Mouse (Mus musculus): ENCODE results near the gene Olfr651.

- no peak for TF ChIP-seq CTCF (conservative IDR thresholded peaks at IDR 0.05; ENCODE audit: low read length)
- TF ChIP-seq POU5F1 (IDR thresholded peaks at IDR 0.05; ENCODE audit: borderline replicate concordance, low read length), result no peak
- no peak for TF ChIP-seq NANOG (IDR thresholded peaks at IDR 0.05; ENCODE audit: borderline replicate concordance, low read length)
Measured at GRCm38 (mm10) chr7:104577014-104577413, 27.1 kb downstream of the Olfr651 start, which contains the start of gene Olfr653.

All from E14TG2a.4 (cell line).